Mouse (Mus musculus) ES-Bruce4 (cell line): ENCODE data around the gene Ucp1. TPM values are rescaled to one million over a fixed set of nuclear protein-coding genes. Genes with fewer than 3 reads are reported as not detected.

ENCODE experiments used
- H3K27ac ChIP-seq: 2 replicates; pipeline ENCODE4 v1.5.1; 2012; ENCODE audit warnings: low read length, inconsistent platforms; ENCODE audit not compliant: insufficient read depth
- H3K27me3 ChIP-seq: 2 replicates; pipeline ENCODE4 v1.6.1; 2012; ENCODE audit warnings: mild to moderate bottlenecking, low read length, inconsistent platforms; ENCODE audit not compliant: control insufficient read depth, poor library complexity, insufficient read depth, severe bottlenecking
- H3K36me3 ChIP-seq: 2 replicates; pipeline ENCODE4 v1.6.1; 2012; ENCODE audit warnings: inconsistent platforms, mild to moderate bottlenecking, low read length, moderate library complexity; ENCODE audit not compliant: control insufficient read depth, poor library complexity, insufficient read depth, severe bottlenecking
- H3K4me1 ChIP-seq: one replicate; pipeline ENCODE4 v1.8.1; 2011; ENCODE audit warnings: low read length; ENCODE audit not compliant: control insufficient read depth, insufficient read depth
- H3K4me3 ChIP-seq: 2 replicates; pipeline ENCODE4 v1.5.1; 2011; ENCODE audit warnings: low read depth, mild to moderate bottlenecking, low read length
- H3K9ac ChIP-seq: 2 replicates; pipeline ENCODE4 v1.6.1; 2012; ENCODE audit warnings: low read depth, mild to moderate bottlenecking, inconsistent platforms; ENCODE audit not compliant: poor library complexity, severe bottlenecking
- H3K9me3 ChIP-seq: replicated peaks from 2 replicates; pipeline ENCODE4 v1.6.1; 2012; ENCODE audit warnings: mild to moderate bottlenecking, low read length, inconsistent platforms; ENCODE audit not compliant: control insufficient read depth, poor library complexity, insufficient read depth, severe bottlenecking
- CTCF ChIP-seq: IDR thresholded peaks from one replicate; pipeline ENCODE4 v1.8.1; 2011; ENCODE audit warnings: low read depth, low read length
- EP300 ChIP-seq: IDR thresholded peaks from 2 replicates; pipeline ENCODE4 v1.6.1; 2011; ENCODE audit warnings: low read depth, low read length; ENCODE audit not compliant: insufficient read depth
- POLR2A ChIP-seq: IDR thresholded peaks from one replicate; pipeline ENCODE4 v1.8.1; 2011; ENCODE audit warnings: low read length; ENCODE audit not compliant: insufficient read depth
- polyA plus RNA-seq: library from polyadenylated mRNA; stranded (reverse); fragments of >200 nt; gene quantifications from 2 replicates; pipeline ENCODE4 v1.2.4, GENCODE M21; 2011; ENCODE audit warnings: low read depth; ENCODE audit not compliant: missing spikeins, insufficient read depth, insufficient read length

The Ucp1 gene
- polyA plus RNA-seq, 1 experiment: not detected

DNA sequence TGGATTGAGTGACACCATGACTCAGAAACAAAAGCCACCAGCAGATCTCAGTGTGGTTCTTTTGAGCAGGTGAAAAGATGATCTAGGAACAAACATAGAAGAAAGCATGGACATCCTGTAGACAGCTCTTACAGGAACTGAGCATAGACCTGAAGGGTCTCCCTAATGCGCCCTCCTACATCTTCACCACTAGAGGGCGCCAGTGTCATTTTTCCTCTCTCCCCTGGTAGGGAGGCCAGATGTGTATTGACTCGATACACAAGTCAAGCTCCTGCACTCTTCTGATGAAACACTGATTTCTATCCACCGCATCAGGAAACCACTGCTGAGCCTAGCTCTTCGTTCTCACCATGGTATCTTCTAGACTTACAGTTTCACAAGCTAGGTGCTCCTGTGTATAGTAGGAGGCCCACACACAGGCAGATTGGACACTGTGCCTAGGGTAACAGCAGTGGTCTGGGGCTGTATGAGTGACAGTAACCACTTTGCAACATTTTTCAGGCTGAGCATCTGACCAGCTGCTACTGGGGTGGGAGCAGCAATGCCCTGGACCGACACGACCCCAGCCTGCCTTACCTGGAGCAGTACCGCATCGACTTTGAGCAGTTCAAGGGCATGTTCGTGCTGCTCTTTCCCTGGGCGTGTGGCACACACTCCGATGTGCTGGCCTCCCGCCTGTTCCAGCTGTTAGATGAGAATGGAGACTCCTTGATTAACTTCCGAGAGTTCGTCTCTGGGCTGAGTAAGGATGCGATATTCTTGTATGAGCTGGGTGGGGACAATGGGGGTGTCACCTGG is 29.5 kb upstream of the Ucp1 start:
- no peaks in the 10 kb centered on the region for H3K4me1 ChIP-seq
- no peak overlapping the region for H3K4me3 ChIP-seq
- H3K9me3 ChIP-seq: no peaks in the 10 kb centered on the region
- TF ChIP-seq CTCF (peak; percentile 85), EP300 (no peak), POLR2A (no peak)
- no peaks in the 10 kb centered on the region for H3K27me3 ChIP-seq
- peaks cover 5% of the 10 kb centered on the region for H3K36me3 ChIP-seq
- no peak overlapping the region for H3K9ac ChIP-seq
- H3K27ac ChIP-seq: no peak overlapping the region

DNA sequence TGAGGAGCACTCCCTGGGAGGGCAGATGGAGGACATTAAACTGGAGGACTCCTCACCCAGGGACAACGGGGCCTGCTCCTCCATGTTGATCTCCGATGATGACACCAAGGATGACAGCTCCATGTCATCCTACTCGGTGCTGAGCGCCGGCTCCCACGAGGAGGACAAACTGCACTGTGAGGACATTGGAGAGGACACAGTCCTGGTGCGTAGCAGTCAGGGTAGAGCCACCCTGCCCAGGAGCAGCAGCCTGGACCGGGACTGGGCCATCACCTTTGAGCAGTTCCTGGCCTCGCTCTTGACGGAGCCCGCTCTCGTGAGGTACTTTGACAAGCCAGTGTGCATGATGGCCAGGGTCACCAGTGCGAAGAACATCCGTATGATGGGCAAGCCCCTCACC is 19.0 kb upstream of the Ucp1 start:
- H3K27ac ChIP-seq: no peak overlapping the region
- no peaks in the 10 kb centered on the region for H3K4me1 ChIP-seq
- no peak overlapping the region for H3K9ac ChIP-seq
- TF ChIP-seq POLR2A: no peak
- H3K27me3 ChIP-seq: no peaks in the 10 kb centered on the region
- peaks cover 9% of the 10 kb centered on the region; the same call in 1 of the 2 replicates for H3K36me3 ChIP-seq
- H3K9me3 ChIP-seq: no peaks in the 10 kb centered on the region
- H3K4me3 ChIP-seq: no peak overlapping the region

- Histone ChIP-seq H3K27ac (no peak overlapping the region), H3K36me3 (0 out of 2 replicates have a peak, but pooled peaks cover 5% of the 10 kb centered on the region), H3K9me3 (no peaks in the 10 kb centered on the region), H3K27me3 (no peaks in the 10 kb centered on the region), H3K4me3 (no peak overlapping the region), H3K9ac (no peak overlapping the region), H3K4me1 (no peaks in the 10 kb centered on the region)
- TF ChIP-seq CTCF (no peak), POLR2A (no peak), EP300 (no peak)
These were observed 17.7 kb upstream of the Ucp1 start for GRCm38 (mm10) chr8:83272464-83272863.

GRCm38 (mm10) chr8:83274470-83274869 is 15.7 kb upstream of the Ucp1 start:
- TF ChIP-seq CTCF (no peak), POLR2A (no peak), EP300 (no peak)
- no peaks in the 10 kb centered on the region for H3K36me3 ChIP-seq
- H3K4me1 ChIP-seq: no peaks in the 10 kb centered on the region
- H3K27me3 ChIP-seq: no peaks in the 10 kb centered on the region
- H3K27ac ChIP-seq: no peak overlapping the region
- no peaks in the 10 kb centered on the region for H3K9me3 ChIP-seq
- H3K4me3 ChIP-seq: no peak overlapping the region
- H3K9ac ChIP-seq: no peak overlapping the region

DNA sequence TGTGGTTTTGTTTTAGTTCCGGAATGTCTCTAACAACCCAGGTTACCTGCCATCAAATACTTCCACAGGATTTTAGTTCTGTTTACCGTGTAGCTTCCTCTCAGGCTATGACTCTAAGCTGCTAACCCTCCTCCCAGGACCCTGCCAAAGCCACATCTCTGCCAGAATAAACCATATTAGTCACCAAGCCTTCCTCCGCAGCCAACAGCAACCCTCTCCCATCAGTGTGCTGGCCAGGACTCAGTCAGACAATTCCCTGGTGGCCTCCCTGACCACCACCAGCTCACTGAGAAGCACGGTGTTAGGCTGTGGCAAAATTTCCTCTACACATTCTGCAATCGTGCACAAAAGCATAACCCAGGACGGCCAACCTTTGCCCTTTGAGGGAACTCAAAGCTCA is 11.7 kb upstream of the Ucp1 start:
- no peaks in the 10 kb centered on the region for H3K27me3 ChIP-seq
- no peaks in the 10 kb centered on the region for H3K9me3 ChIP-seq
- no peak overlapping the region for H3K4me3 ChIP-seq

DNA sequence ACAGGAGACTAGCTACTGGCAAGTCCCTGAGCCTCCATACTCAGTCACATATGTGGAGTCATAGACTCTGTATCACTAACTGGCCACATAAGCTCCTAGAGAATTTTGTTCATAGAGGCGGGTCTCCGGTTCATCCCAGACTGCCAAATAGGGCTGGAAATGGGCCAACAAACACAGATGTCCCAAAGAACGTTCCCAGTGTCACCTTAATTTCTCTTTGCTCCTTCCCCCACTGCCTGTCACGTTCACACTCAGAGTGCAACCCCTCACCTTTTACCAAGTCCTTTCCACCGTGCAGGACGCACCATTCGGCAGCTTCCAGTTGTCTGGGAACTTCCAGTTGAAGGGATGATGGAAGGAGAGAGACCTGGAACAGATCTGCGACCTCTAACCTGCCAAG is 4.8 kb upstream of the Ucp1 start:
- TF ChIP-seq CTCF: no peak
- no peak for TF ChIP-seq EP300
- TF ChIP-seq POLR2A: no peak
- H3K4me1 ChIP-seq: no peaks in the 10 kb centered on the region
- no peaks in the 10 kb centered on the region for H3K9me3 ChIP-seq

More for the DNA sequence above, 11.7 kb upstream of the Ucp1 start:
- Histone ChIP-seq H3K36me3 (no peaks in the 10 kb centered on the region), H3K9ac (no peak overlapping the region), H3K4me1 (no peaks in the 10 kb centered on the region), H3K27ac (no peak overlapping the region)
- TF ChIP-seq EP300: no peak
- TF ChIP-seq CTCF: no peak
- TF ChIP-seq POLR2A: no peak

More for the DNA sequence above, 4.8 kb upstream of the Ucp1 start:
- H3K4me3 ChIP-seq: no peak overlapping the region
- no peaks in the 10 kb centered on the region for H3K36me3 ChIP-seq
- no peak overlapping the region for H3K9ac ChIP-seq
- no peak overlapping the region for H3K27ac ChIP-seq
- no peaks in the 10 kb centered on the region for H3K27me3 ChIP-seq
